Mouse (Mus musculus) macrophage (primary cell): ENCODE results near the gene Smarcb1. TPM values are rescaled to one million over a fixed set of nuclear protein-coding genes. Genes with fewer than 3 reads are reported as not detected.

Experiments
- H3K27ac ChIP-seq: fragments of 350-480 bp; formaldehyde crosslinking; 2 replicates; pipeline ENCODE4 v1.9.0; 2021
- H3K36me3 ChIP-seq: fragments of 350-480 bp; formaldehyde crosslinking; 2 replicates; pipeline ENCODE4 v1.9.0; 2021; ENCODE audit errors: inconsistent target
- H3K4me3 ChIP-seq: fragments of 350-480 bp; formaldehyde crosslinking; 2 replicates; pipeline ENCODE4 v1.9.0; 2021; ENCODE audit errors: inconsistent target
- H3K79me2 ChIP-seq: fragments of 350-480 bp; formaldehyde crosslinking; 2 replicates; pipeline ENCODE4 v1.9.0; 2021; ENCODE audit errors: inconsistent target
- whole genome bisulfite sequencing: methylation state at CpG from one replicate; pipeline ENCODE4 v1.1.7; 2026; ENCODE audit warnings: inconsistent platforms; ENCODE audit not compliant: missing documents; 5-methylcytosine and 5-hydroxymethylcytosine counted together
- polyA plus RNA-seq: library from polyadenylated mRNA; stranded (reverse); fragments of 250-400 nt; gene quantifications from 3 replicates; pipeline ENCODE4 v1.2.4, GENCODE M21; 2018; ENCODE audit warnings: inconsistent platforms

Smarcb1 gene
- polyA plus RNA-seq, 1 experiment from 2014 or later = 36.6 TPM

GRCm38 (mm10) chr10:75939481-75940234 is 18.2 kb upstream of the Smarcb1 start:
- H3K4me3 ChIP-seq = no peak overlapping the region
- no peaks in the 10 kb centered on the region for H3K79me2 ChIP-seq
- H3K36me3 ChIP-seq = no peaks in the 10 kb centered on the region
- 50% methylated on average over 8 of the region's 9 CpGs for WGBS
- H3K27ac ChIP-seq = no peak overlapping the region

GRCm38 (mm10) chr10:75937851-75938643 is 16.6 kb upstream of the Smarcb1 start:
- no peak overlapping the region for H3K4me3 ChIP-seq
- 76% methylated on average over 10 of the region's 10 CpGs for WGBS
- no peaks in the 10 kb centered on the region for H3K36me3 ChIP-seq
- H3K27ac ChIP-seq = no peak overlapping the region
- H3K79me2 ChIP-seq = no peaks in the 10 kb centered on the region

GRCm38 (mm10) chr10:75936909-75937667 is 15.7 kb upstream of the Smarcb1 start:
- Histone ChIP-seq H3K79me2 (no peaks in the 10 kb centered on the region), H3K36me3 (no peaks in the 10 kb centered on the region), H3K27ac (no peak overlapping the region), H3K4me3 (no peak overlapping the region)
- WGBS = 94% methylated on average over 18 of the region's 18 CpGs

- WGBS = 5% methylated on average over 42 of the region's 51 CpGs
- Histone ChIP-seq H3K79me2 (no peaks in the 10 kb centered on the region), H3K27ac (no peak within 1 kb of the TSS)
Measured at GRCm38 (mm10) chr10:75935680-75936541, 14.5 kb upstream of the Smarcb1 start, which contains the start of gene Mmp11. Gene Mmp11, minus strand, starts transcription at chr10:75936496.

GRCm38 (mm10) chr10:75934991-75935390 is 13.6 kb upstream of the Smarcb1 start:
- peak overlapping the region; percentile 49; the same call in 1 of the 2 replicates for H3K4me3 ChIP-seq
- H3K36me3 ChIP-seq = no peaks in the 10 kb centered on the region
- 83% methylated on average over 1 of the region's 1 CpGs for WGBS
- no peak overlapping the region for H3K27ac ChIP-seq
- no peaks in the 10 kb centered on the region for H3K79me2 ChIP-seq

More at GRCm38 (mm10) chr10:75935680-75936541, 14.5 kb upstream of the Smarcb1 start, which contains the start of gene Mmp11:
- no peaks in the 10 kb centered on the region for H3K36me3 ChIP-seq
- H3K4me3 ChIP-seq = peak within 1 kb of the TSS; percentile 49

- Histone ChIP-seq H3K79me2 (no peaks in the 10 kb centered on the region), H3K4me3 (no peak within 1 kb of the TSS), H3K27ac (no peak within 1 kb of the TSS), H3K36me3 (no peaks in the 10 kb centered on the region)
- 89% methylated on average over 6 of the region's 6 CpGs for WGBS
Measured at GRCm38 (mm10) chr10:75932891-75933290, 11.5 kb upstream of the Smarcb1 start, which contains the start of gene Chchd10. Gene Chchd10, plus strand, starts transcription at chr10:75933130.

GRCm38 (mm10) chr10:75932081-75932678 is 10.8 kb upstream of the Smarcb1 start:
- Histone ChIP-seq H3K4me3 (no peak overlapping the region), H3K36me3 (no peaks in the 10 kb centered on the region)

GRCm38 (mm10) chr10:75931311-75931710 is 9.9 kb upstream of the Smarcb1 start:
- H3K79me2 ChIP-seq = no peaks in the 10 kb centered on the region
- no peak overlapping the region for H3K4me3 ChIP-seq
- no peak overlapping the region for H3K27ac ChIP-seq
- 45% methylated on average over 3 of the region's 7 CpGs for WGBS
- H3K36me3 ChIP-seq = no peaks in the 10 kb centered on the region

More at GRCm38 (mm10) chr10:75932081-75932678, 10.8 kb upstream of the Smarcb1 start:
- Histone ChIP-seq H3K27ac (no peak overlapping the region), H3K79me2 (no peaks in the 10 kb centered on the region)
- 3% methylated on average over 44 of the region's 44 CpGs for WGBS

- Histone ChIP-seq H3K27ac (no peak overlapping the region), H3K4me3 (no peak overlapping the region), H3K79me2 (no peaks in the 10 kb centered on the region), H3K36me3 (no peaks in the 10 kb centered on the region)
- 54% methylated on average over 4 of the region's 6 CpGs for WGBS
Measured at GRCm38 (mm10) chr10:75930304-75930703, 8.9 kb upstream of the Smarcb1 start.

- Histone ChIP-seq H3K79me2 (no peaks in the 10 kb centered on the region), H3K36me3 (no peaks in the 10 kb centered on the region), H3K27ac (no peak overlapping the region), H3K4me3 (no peak overlapping the region)
- 86% methylated on average over 11 of the region's 13 CpGs for WGBS
Measured at GRCm38 (mm10) chr10:75926396-75926795, 5.0 kb upstream of the Smarcb1 start.

- Histone ChIP-seq H3K36me3 (no peaks in the 10 kb centered on the region), H3K79me2 (peaks cover 16% of the 10 kb centered on the region), H3K27ac (no peak overlapping the region), H3K4me3 (no peak overlapping the region)
- WGBS = 47% methylated on average over 2 of the region's 2 CpGs
Measured at GRCm38 (mm10) chr10:75924324-75924723, 2.9 kb upstream of the Smarcb1 start.

- Histone ChIP-seq H3K36me3 (no peaks in the 10 kb centered on the region), H3K79me2 (peaks cover 40% of the 10 kb centered on the region), H3K27ac (peak overlapping the region; percentile 61), H3K4me3 (peak overlapping the region; percentile 64)
- WGBS = 7% methylated on average over 22 of the region's 22 CpGs
Measured at GRCm38 (mm10) chr10:75921726-75922560, 526 bp upstream of the Smarcb1 start.

GRCm38 (mm10) chr10:75919026-75919425 is 2.4 kb downstream of the Smarcb1 start:
- H3K27ac ChIP-seq = no peak overlapping the region
- H3K36me3 ChIP-seq = peaks cover 22% of the 10 kb centered on the region; the same call in 1 of the 2 replicates
- no peak overlapping the region for H3K4me3 ChIP-seq
- H3K79me2 ChIP-seq = peaks cover 66% of the 10 kb centered on the region
- WGBS = 96% methylated on average over 5 of the region's 5 CpGs
